Mouse (Mus musculus) hindbrain, embryonic 12.5 days (tissue): Measurements from ENCODE around the gene Dok5. TPM values are rescaled to one million over a fixed set of nuclear protein-coding genes. Genes with fewer than 3 reads are reported as not detected.

Experiments used
- ATAC-seq: fragments of 200-750 bp; cut with Nextera tagmentation; 2 replicates; pipeline ENCODE4 v1.8.0; 2017; ENCODE audit warnings: moderate TSS enrichment; ENCODE audit not compliant: low FRiP score
- H3K27ac ChIP-seq: fragments of 300-500 bp; sonication (generic); 2 replicates; pipeline ENCODE4 v1.5.1; 2016; ENCODE audit warnings: mild to moderate bottlenecking
- H3K27me3 ChIP-seq: fragments of 300-500 bp; sonication (generic); 2 replicates; pipeline ENCODE4 v1.6.1; 2016; ENCODE audit warnings: mild to moderate bottlenecking
- H3K36me3 ChIP-seq: fragments of 300-500 bp; sonication (generic); 2 replicates; pipeline ENCODE4 v1.6.1; 2016; ENCODE audit warnings: mild to moderate bottlenecking
- H3K4me1 ChIP-seq: fragments of 300-500 bp; sonication (generic); 2 replicates; pipeline ENCODE4 v1.6.1; 2016
- H3K4me2 ChIP-seq: fragments of 300-500 bp; sonication (generic); replicated peaks from 2 replicates; pipeline ENCODE4 v1.6.1; 2016; ENCODE audit warnings: mild to moderate bottlenecking
- H3K4me3 ChIP-seq: fragments of 300-500 bp; sonication (generic); 2 replicates; pipeline ENCODE4 v1.5.1; 2016; ENCODE audit warnings: mild to moderate bottlenecking
- H3K9ac ChIP-seq: fragments of 300-500 bp; sonication (generic); 2 replicates; pipeline ENCODE4 v1.6.1; 2016; ENCODE audit warnings: mild to moderate bottlenecking, moderate library complexity
- H3K9me3 ChIP-seq: fragments of 300-500 bp; sonication (generic); replicated peaks from 2 replicates; pipeline ENCODE4 v1.6.1; 2016; ENCODE audit warnings: mild to moderate bottlenecking
- WGBS: fragments of 180-500 bp; shearing (Covaris S2); methylation state at CpG from one replicate; pipeline ENCODE4 v1.1.7; 2016; 5-methylcytosine and 5-hydroxymethylcytosine counted together
- polyA plus RNA-seq: library from polyadenylated mRNA; unstranded; fragments of >200 nt; fragmentation: Nextera tagmentation; extraction: Ambion mirVana; gene quantifications from 2 replicates; pipeline ENCODE4 v1.2.1, GENCODE M21; 2016

Dok5 gene
- polyA plus RNA-seq, 1 experiment from 2014 or later = 30.9 TPM

DNA sequence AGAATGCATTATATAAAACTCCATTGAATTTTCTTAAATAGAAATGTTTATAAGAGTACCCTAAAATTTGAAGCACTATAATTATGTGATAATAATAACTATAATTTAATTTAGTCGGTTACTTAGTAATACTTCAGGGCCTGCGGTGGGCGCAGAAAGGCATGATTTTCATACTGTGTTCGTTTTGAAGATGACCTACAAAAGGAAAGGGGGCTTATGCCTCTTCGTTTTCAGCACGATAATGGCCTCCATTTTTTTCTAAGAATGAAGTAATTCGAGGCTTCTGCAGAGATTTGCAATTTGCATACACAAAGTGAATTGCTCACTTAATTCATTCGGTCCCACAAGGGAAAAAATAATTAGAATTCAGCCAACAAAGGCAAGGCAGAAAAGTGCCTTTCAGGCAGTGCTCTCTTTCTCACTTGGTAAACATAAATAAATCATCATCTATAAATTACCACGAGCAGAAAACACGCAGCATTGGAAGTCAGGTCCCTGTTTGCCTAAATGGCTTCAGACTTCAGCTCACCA lies 76.7 kb downstream of the Dok5 start:
- WGBS = 48% methylated on average over 10 of the region's 10 CpGs
- Histone ChIP-seq H3K27me3 (no peaks in the 10 kb centered on the region), H3K36me3 (no peaks in the 10 kb centered on the region), H3K4me2 (no peak overlapping the region), H3K9me3 (no peaks in the 10 kb centered on the region), H3K9ac (no peak overlapping the region), H3K27ac (0 out of 2 replicates have a peak overlapping the region, but pooled peaks have one; percentile 52), H3K4me3 (no peak overlapping the region), H3K4me1 (peaks cover 16% of the 10 kb centered on the region)
- no peak for ATAC-seq

DNA sequence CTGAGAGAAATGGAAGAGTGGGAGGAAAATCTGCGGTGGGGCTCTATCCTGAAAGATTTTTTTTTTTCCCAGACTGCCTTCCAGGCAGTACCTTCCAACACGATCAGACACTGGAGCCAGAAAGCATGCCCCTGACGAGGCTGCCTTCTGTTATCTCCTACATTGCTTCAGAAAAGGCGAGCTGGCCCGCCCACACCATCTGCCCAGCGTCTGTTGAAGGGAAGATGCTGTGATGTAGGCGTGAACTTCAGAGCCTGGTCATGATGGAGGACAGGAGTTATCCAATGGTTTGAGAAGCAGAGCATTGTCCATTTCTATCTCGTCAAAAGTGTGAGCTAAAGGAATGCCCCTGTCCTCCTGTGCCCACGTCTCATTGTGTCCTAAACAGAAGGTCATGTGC lies 79.7 kb downstream of the Dok5 start:
- Histone ChIP-seq H3K4me3 (no peak overlapping the region), H3K4me2 (no peak overlapping the region), H3K4me1 (peaks cover 13% of the 10 kb centered on the region), H3K27ac (no peak overlapping the region), H3K9me3 (no peaks in the 10 kb centered on the region), H3K27me3 (no peaks in the 10 kb centered on the region), H3K36me3 (no peaks in the 10 kb centered on the region), H3K9ac (no peak overlapping the region)
- 71% methylated on average over 9 of the region's 9 CpGs for WGBS
- no peak for ATAC-seq

DNA sequence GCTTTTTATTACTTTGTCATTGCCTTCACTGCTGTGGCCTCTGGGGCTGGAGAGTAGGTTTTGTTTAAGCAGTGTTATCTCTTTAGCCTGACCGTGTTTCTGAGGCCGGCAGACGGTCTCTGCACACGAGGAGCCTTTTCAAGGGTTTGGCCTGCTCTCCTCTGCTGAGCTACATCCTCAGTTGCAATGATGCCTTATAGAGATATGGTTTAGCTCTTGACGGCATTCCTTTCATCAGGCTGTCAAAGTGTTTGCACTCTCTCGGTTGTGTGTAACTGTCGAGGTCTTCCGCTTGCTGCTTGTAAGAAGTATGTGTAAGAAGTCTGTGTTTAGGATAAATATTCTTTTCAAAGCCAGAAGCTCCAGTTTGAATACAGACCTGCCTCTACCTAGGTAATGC lies 84.7 kb downstream of the Dok5 start:
- Histone ChIP-seq H3K36me3 (0 out of 2 replicates have a peak, but pooled peaks cover 5% of the 10 kb centered on the region), H3K4me1 (no peaks in the 10 kb centered on the region), H3K9me3 (0 out of 2 replicates have a peak, but pooled peaks cover 5% of the 10 kb centered on the region), H3K4me3 (no peak overlapping the region), H3K27ac (no peak overlapping the region), H3K27me3 (no peaks in the 10 kb centered on the region), H3K9ac (no peak overlapping the region), H3K4me2 (no peak overlapping the region)
- no peak for ATAC-seq
- 66% methylated on average over 8 of the region's 8 CpGs for WGBS

DNA sequence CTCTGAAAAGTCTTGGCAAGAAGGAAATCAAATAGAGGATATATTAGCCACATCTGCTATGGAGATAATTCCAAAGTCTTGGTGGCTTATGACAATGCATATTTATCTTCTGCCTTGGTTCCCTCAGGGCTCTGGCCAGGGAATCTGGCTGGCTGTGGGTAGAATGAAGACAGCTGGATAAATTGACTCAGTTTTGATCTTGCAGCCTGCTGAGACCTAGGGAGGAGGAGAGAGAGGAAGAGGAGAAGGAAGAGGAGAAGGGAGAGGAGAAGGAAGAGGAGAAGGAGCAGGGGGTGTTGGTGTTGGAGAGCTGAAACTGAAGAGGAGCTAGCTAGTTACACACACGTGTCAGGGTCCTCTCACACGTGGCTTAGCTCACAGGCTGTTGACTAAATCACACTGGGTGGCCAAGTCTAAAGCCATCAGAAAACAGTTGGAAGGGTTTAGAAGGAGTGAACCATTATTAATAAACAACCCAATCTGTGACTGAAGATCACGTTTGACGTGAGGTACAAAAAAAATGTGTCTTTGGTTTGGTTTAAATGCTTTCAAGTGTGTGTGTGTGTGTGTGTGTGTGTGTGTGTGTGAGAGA lies 85.6 kb downstream of the Dok5 start:
- H3K4me1 ChIP-seq = no peaks in the 10 kb centered on the region
- WGBS = 84% methylated on average over 4 of the region's 4 CpGs
- H3K9ac ChIP-seq = no peak overlapping the region
- no peaks in the 10 kb centered on the region for H3K27me3 ChIP-seq
- 0 out of 2 replicates have a peak, but pooled peaks cover 5% of the 10 kb centered on the region for H3K36me3 ChIP-seq
- no peak overlapping the region for H3K4me2 ChIP-seq
- H3K4me3 ChIP-seq = no peak overlapping the region
- ATAC-seq = no peak
- H3K9me3 ChIP-seq = 0 out of 2 replicates have a peak, but pooled peaks cover 5% of the 10 kb centered on the region
- H3K27ac ChIP-seq = no peak overlapping the region

DNA sequence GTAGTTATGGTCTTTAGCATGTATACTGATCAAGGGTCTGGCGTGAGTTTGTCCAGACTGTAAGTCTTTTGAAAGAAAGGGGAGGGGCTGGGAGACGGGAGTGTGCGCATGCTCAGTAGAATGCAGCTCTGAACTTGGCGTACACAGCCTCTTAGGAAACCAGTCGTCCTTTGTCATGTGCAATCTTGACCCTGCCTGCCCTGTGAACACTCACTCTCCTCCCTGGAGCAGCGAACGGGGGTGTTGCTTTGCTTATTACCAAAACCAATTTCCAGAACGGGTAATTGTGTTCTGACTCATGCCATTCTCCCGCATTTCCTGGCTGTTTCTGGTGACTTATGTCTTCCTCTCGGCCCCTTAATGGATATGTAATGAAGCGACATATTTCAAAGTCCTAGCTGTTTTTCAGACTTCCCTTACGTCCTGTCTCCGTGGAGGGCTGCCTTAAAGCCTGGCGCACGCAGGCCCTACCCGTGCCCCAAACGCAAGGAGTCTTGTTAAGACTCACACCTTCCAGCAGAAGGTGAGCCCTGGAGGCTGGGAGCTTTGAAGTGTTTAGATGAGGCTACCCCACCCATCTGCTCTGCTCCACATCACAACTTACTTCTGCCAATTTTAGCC lies 95.3 kb downstream of the Dok5 start:
- H3K27ac ChIP-seq = peak overlapping the region; percentile 23; the same call in 1 of the 2 replicates
- H3K27me3 ChIP-seq = no peaks in the 10 kb centered on the region
- no peak overlapping the region for H3K4me3 ChIP-seq
- 0 out of 2 replicates have a peak, but pooled peaks have one; percentile 35 for ATAC-seq
- H3K4me1 ChIP-seq = peaks cover 9% of the 10 kb centered on the region; the same call in 1 of the 2 replicates
- no peak overlapping the region for H3K9ac ChIP-seq
- peak overlapping the region; percentile 15; the same call in 1 of the 2 replicates for H3K4me2 ChIP-seq
- 69% methylated on average over 17 of the region's 17 CpGs for WGBS
- no peaks in the 10 kb centered on the region for H3K9me3 ChIP-seq
- H3K36me3 ChIP-seq = no peaks in the 10 kb centered on the region

DNA sequence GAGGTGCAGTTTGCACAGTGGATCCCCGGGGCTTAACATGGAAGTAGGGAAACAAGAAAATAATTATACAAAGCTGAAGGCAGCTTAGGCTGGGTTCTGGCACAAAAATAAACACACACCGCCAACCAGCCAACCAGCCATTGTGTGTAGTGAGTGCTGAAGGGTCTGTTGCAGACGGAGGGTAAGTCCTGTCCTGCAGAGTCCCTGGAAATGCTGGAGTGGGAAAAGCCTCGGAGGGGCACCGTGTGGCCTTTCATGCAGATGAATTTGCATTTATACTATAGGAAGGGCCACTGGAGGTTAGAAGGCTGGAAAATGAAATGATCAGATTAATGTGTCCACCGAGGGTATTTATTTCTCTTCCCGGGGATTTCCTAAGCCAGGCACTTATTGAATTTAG lies 97.2 kb downstream of the Dok5 start:
- 36% methylated on average over 7 of the region's 7 CpGs for WGBS
- H3K4me3 ChIP-seq = no peak overlapping the region
- H3K4me2 ChIP-seq = no peak overlapping the region
- peak overlapping the region; percentile 55 for H3K27ac ChIP-seq
- H3K9me3 ChIP-seq = no peaks in the 10 kb centered on the region
- peak; percentile 30; the same call in 1 of the 2 replicates for ATAC-seq
- H3K9ac ChIP-seq = no peak overlapping the region
- 0 out of 2 replicates have a peak, but pooled peaks cover 6% of the 10 kb centered on the region for H3K27me3 ChIP-seq
- H3K36me3 ChIP-seq = no peaks in the 10 kb centered on the region
- H3K4me1 ChIP-seq = peaks cover 9% of the 10 kb centered on the region; the same call in 1 of the 2 replicates

DNA sequence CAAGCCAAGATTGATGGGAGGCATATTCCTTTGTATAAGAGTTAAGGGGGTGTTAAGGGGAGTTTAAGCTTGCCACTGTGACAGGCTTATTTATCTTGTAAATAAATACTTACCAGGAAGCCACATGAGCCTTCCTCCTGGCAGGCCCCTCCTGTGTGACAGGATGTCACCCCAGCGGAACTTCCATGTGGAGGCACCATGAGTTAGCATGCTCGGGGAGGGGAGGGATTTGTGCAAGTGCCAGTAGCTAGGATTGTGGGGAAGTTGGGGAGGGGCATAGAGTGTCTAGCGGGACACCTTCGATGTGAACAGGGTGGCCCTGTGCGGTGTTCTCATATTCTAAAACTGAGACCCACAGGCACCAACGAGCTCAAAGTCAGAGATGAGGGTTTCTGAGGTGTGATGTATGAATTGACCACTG lies 97.6 kb downstream of the Dok5 start:
- 75% methylated on average over 6 of the region's 6 CpGs for WGBS
- Histone ChIP-seq H3K9me3 (no peaks in the 10 kb centered on the region), H3K4me2 (no peak overlapping the region), H3K27me3 (0 out of 2 replicates have a peak, but pooled peaks cover 6% of the 10 kb centered on the region), H3K4me1 (peaks cover 9% of the 10 kb centered on the region; the same call in 1 of the 2 replicates), H3K36me3 (no peaks in the 10 kb centered on the region), H3K9ac (no peak overlapping the region), H3K4me3 (no peak overlapping the region), H3K27ac (no peak overlapping the region)
- ATAC-seq = peak; percentile 48; the same call in 1 of the 2 replicates

DNA sequence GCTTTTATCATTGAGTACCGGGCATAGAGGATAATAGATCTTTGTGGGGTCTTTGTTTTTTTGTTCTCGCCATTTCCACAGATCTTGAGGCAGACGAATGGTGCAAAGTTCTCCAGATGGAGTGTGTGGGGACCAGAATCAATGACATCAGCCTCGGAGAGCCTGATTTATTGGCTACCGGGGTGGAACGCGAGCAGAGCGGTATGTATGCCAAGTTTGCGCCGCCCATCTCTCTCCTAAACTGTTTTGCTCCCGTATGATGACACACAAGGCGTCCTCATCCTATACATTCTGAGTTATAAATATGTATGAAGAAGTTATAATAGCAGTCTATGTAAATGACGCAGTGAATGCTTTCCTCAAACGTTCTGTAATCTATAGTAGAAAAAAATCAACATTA lies 98.4 kb downstream of the Dok5 start:
- H3K4me2 ChIP-seq = no peak overlapping the region
- peaks cover 6% of the 10 kb centered on the region; the same call in 1 of the 2 replicates for H3K27me3 ChIP-seq
- H3K4me1 ChIP-seq = peaks cover 9% of the 10 kb centered on the region; the same call in 1 of the 2 replicates
- WGBS = 73% methylated on average over 14 of the region's 14 CpGs
- H3K27ac ChIP-seq = no peak overlapping the region
- no peak overlapping the region for H3K4me3 ChIP-seq
- no peak overlapping the region for H3K9ac ChIP-seq
- no peaks in the 10 kb centered on the region for H3K9me3 ChIP-seq
- H3K36me3 ChIP-seq = no peaks in the 10 kb centered on the region
- ATAC-seq = no peak

DNA sequence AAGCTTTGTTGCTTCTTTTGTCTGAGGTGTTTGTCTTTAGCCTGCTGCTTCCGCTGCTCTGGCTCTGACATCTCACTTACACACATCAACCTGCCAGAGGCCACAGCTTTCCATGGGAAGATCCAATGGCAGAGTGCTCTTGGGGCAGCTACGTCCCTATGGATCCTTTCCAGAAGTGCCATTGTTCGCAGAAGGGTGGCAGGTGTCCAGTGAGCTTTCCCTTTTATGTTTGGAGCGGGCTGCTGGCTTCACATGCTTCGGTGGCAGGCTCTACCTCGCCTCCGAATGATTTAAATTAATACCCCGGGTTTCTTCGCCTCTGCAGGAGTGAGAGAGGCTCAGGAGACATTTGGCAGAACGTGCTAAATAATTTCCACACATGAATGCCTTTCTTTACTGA lies 105.3 kb downstream of the Dok5 start:
- peaks cover 26% of the 10 kb centered on the region for H3K4me1 ChIP-seq
- no peak overlapping the region for H3K9ac ChIP-seq
- no peaks in the 10 kb centered on the region for H3K9me3 ChIP-seq
- H3K27ac ChIP-seq = peak overlapping the region; percentile 67
- no peaks in the 10 kb centered on the region for H3K36me3 ChIP-seq
- H3K27me3 ChIP-seq = peaks cover 6% of the 10 kb centered on the region; the same call in 1 of the 2 replicates
- ATAC-seq = peak; percentile 42; the same call in 1 of the 2 replicates
- WGBS = 28% methylated on average over 10 of the region's 10 CpGs
- H3K4me3 ChIP-seq = no peak overlapping the region
- H3K4me2 ChIP-seq = no peak overlapping the region

DNA sequence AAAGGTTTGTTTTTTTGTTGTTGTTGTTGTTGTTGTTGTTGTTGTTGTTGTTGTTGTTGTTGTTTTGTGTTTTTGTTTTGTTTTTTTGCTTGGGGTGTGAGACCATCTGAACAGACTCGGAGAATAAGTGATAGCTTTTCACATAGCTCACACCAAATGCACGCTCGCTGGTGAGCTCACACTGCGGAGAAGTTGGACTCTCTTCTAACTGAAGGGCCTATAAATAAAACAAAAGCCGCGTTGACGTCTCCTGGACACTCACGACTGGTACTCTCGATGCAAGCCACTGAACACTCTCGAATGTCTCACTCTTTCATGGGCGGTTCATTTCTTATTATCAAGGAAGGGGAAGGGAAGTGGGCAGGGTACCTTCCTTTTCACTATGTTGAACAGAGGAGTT lies 105.8 kb downstream of the Dok5 start:
- Histone ChIP-seq H3K4me3 (no peak overlapping the region), H3K9ac (no peak overlapping the region), H3K9me3 (no peaks in the 10 kb centered on the region), H3K27ac (peak overlapping the region; percentile 75), H3K4me2 (no peak overlapping the region), H3K4me1 (peaks cover 26% of the 10 kb centered on the region), H3K27me3 (peaks cover 6% of the 10 kb centered on the region; the same call in 1 of the 2 replicates), H3K36me3 (no peaks in the 10 kb centered on the region)
- WGBS = 54% methylated on average over 11 of the region's 11 CpGs
- ATAC-seq = no peak

DNA sequence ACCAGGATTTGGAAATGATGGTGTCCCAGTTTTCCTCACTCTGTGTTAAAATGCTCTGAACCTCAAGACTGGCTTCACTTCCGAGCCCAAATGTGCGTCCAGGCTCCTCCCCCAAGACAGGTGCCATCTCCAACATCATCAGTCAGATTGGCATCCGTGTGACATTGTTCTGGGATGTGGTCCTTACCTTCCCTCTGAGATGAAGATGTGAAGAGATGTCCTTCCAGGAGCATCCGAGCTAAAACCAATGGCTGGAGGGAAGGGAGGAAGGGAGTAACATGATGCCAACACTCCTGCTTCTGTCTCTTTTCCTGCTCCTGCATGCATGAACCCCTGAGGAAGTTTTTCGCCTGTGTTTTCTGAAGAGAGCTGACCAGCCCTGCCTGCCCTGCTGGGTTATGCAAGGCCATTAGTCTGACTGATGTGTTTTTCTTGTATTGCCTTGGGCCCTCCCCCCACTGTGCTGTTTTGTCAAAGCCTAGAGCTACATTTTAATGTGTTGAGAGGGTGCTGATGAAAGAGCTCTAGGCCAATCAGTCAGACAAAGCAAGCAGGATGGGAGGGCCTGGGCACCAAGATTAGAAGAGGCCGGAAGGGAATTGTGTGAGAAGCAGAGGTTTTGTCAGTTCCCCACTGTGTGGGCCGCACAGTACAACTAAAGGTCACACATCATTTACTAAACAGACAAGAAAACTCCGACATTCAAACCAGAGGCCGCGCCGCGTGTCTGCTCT lies 106.4 kb downstream of the Dok5 start:
- 10% methylated on average over 12 of the region's 12 CpGs for WGBS
- Histone ChIP-seq H3K4me2 (no peak overlapping the region), H3K4me3 (no peak overlapping the region), H3K36me3 (no peaks in the 10 kb centered on the region), H3K9ac (no peak overlapping the region), H3K27ac (peak overlapping the region; percentile 75), H3K4me1 (peaks cover 26% of the 10 kb centered on the region), H3K27me3 (peaks cover 6% of the 10 kb centered on the region; the same call in 1 of the 2 replicates), H3K9me3 (no peaks in the 10 kb centered on the region)
- ATAC-seq = peak; percentile 82

DNA sequence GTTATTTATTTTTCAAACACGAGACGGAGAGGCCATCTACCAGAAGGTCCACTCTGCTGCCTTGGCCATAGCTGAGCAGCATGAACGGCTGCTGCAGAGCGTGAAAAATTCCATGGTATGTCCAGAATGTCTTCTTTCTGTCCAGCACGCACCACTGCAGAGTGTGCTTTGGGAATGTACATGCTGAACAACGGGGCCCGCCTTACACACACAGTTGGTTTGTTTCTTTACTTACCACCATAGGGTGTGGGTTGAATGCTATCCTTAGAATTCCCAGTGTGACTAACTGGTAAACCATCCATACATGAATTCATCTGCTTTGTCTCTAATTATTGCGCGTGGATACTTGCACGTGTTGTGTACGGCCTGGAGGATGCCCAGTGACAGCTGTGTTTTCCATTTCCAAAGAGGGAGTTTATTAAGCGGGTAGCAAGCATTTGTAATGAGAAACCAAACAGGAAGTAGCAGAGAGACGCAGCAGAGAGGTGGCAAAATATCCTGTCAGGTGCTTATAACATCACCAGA lies 109.9 kb downstream of the Dok5 start:
- no peak overlapping the region for H3K4me2 ChIP-seq
- H3K9me3 ChIP-seq = no peaks in the 10 kb centered on the region
- no peak for ATAC-seq
- H3K4me1 ChIP-seq = peaks cover 25% of the 10 kb centered on the region
- no peak overlapping the region for H3K27ac ChIP-seq
- no peak overlapping the region for H3K9ac ChIP-seq
- H3K36me3 ChIP-seq = no peaks in the 10 kb centered on the region
- H3K27me3 ChIP-seq = no peaks in the 10 kb centered on the region
- no peak overlapping the region for H3K4me3 ChIP-seq
- 42% methylated on average over 13 of the region's 13 CpGs for WGBS
